Mouse (Mus musculus) kidney, adult 18-20 months (tissue): ENCODE results near the gene Map3k6.

Source experiments
- DNase-seq: peaks from one replicate; pipeline ENCODE4 v3.0.0; 2021

Map3k6 gene

DNA sequence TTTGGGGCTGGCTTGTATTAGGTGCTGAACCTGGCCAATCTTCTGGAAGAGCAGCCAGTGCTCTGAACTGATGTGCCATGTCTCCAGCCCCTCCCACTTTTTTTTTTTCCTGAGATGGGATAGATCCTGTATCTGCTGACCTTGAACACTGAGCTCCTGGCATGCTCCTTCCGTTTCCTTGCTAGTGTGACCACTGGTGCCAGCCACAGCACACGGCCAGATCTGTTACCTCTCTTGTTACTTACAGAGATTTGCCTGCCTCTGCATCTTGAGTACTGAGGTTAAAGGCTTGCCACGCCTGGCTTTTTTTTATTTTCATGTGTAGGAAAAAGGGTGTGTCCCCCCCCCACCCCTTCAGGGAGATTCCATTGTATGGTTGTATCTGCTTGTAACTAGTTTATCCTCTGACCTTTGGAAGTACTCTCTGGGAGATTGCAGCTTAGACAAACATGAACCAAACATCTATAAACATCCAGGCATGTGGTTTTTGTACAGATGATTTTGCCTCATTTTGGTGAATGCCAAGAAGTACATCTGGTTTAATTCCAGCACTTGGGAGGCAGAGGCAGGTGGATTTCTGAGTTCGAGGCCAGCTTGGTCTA, 46.0 kb downstream of the Map3k6 start:
- DNase-seq: no peak

DNA sequence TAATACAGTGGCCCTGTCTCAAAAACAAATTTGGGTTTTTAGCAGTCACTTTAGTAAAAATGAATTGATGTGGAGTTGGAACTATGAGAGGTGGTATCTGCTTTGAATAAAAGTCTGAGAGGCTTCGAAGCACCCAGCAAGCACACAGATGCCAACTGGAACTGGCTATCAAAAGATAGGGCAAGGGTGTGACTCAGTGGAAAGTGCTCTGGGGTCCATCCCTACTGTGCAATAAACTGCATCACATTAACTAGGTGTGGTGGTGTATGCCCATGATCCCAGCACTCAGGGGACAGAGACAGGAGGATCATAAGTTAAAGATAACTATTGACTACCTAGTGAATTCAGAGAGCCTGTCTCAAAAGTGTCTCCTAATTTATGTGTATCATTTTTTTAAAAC, 50.6 kb downstream of the Map3k6 start:
- DNase-seq: no peak

DNA sequence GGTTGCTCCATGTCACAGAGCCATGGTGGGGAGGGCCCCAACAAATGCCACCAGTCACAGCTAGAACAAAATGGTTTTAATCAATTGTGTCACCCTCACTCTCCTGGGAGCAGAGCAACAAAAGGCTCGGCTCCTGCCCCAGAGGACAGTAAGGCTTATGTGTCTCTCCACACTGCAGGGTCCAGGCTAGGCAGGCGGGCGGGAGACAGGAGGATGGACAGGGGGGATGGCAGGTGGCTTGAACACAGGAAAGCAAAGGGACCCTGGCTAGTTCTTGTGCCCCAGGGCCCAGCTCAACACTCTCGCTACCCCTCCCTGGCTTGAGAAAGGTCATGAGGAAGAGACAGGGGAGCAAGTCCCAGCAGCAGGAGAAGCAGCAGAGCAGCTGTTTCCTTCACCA, 51.8 kb downstream of the Map3k6 start:
- DNase-seq: no peak

DNA sequence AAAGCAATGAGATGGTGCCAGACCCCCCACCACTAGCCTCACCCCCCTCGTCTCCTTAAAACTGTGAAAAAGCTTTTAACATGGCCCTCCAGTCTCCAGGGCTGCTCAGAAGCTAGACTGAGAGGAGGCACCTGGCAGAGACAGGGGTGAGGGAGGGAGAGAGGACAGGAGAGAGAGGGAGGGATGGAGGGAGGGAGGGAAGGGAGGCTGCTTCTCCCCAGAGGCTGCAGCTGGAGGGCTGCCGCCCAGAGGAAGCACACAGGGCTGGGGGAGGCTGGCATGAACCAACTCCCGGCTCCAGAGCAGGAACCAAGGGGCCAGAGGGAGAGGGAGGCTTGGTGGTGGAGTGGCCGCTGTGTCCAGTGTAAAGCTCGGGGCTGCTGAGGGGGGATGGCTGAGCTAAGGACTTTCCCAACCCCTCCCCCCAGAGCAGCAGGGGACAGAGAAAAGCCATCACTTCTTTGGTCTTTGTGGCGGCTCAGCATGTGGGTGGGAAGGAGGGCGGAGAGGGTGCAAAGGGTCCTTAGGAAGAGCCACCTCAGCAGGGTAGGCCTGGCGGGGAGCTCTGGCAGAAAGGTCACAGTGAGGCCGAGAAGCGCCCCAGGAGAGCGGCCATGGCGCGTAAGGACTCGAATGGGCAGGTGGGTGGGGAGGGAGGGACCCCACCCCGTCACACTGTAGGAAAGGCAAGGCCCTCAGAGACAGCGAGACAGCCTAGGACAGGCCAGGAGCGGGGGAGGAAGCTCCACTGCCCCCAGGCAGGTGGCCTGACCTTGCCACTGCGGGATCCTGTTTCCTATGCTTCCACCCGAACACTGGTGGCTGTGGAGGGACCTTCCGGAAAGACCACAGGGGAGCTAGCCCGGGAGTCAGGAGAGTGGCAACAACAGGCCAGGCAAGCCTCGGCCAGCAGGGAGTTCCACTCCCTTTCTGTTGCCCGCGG, 52.6 kb downstream of the Map3k6 start:
- no peak for DNase-seq

GRCm38 (mm10) chr4:133294084-133294483, 53.5 kb downstream of the Map3k6 start:
- DNase-seq: no peak

- DNase-seq: no peak
Observed at GRCm38 (mm10) chr4:133297360-133297759, 56.7 kb downstream of the Map3k6 start.

DNA sequence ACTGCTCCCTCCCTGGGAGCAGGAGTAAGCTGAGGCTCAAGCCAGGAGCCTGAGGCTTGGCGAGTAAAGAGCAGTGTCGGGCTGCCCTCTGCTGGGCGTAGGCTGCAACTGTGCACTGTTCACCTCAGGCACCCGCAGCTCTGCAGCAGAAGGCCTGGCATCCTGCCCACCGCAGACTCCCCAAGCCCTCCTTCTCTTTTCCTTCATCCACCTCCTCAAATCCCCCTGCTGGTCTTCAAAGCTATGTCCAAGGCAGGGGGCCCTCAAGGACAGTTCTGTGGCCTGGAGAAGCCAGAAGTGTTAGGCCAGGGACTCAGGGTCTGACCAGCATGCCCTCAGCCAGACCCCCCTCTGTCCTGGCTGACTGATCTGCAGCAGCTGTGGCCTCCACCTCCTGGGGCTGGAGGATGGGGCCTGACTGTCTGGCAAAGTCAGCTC, 57.2 kb downstream of the Map3k6 start:
- peak; percentile 74 for DNase-seq

GRCm38 (mm10) chr4:133298516-133299365, 58.1 kb downstream of the Map3k6 start:
- no peak for DNase-seq

DNA sequence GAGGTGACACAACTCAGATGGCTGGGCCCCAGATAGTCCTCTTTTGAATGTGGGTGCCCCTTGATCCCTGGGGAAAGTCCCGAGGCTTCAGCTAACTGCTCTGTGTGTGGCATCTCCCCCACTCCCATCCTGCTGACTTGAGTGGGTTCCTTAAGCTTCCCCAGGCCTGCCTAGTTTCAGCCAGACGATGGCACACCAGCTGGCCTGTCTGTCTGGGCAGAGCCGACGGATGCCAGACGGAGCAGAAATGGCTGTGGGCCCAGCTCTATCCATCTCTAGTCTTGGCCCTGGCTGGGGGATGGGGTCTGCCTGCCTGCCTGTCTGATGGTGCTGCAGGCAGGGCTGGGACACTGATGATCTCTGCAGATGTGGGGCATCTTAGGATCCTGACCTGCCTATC, 59.1 kb downstream of the Map3k6 start:
- DNase-seq: no peak

DNA sequence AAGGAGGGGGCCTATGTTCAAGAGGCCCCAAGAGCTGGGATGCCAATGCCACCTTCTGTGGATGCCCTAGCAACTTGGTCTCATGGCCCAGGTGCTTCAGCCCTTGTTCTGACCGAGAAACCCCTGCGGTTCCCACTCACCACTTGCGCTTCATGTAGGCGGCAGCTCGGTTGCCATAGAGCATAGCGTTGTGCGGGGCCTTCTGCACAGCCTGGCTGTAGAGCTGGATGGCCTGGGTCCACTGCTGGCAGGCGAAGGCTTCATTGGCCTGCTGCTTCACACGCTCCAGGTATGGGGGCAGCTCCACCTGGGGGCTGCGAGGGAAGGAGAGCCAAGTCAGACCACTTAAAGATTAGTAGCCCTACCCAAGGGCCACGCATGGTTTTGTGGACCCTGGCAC, 59.8 kb downstream of the Map3k6 start:
- DNase-seq: no peak

GRCm38 (mm10) chr4:133301802-133302201, 61.2 kb downstream of the Map3k6 start:
- peak; percentile 81 for DNase-seq
